In genomic region chr15:25047875-25048274, GRCm38 (mm10) we compare ENCODE assay signal across 9 mouse cellular contexts.
DNase-seq lines count a peak whose midpoint lies in the region; ATAC-seq and TF ChIP-seq lines count a peak whose summit lies in the region.
"Had no signal": no experiment of that assay in that cellular context is flagged by ENCODE, and none has a peak within 500 bp of the region (broad histone marks: within the 10 kb centered on the region; RNA-seq: fewer than 3 reads in every experiment).

No protein-coding gene starts in this region.

- H3K4me2 ChIP-seq in forebrain, embryonic 16.5 days (ENCODE audit: low read length), result no peak overlapping the region
- H3K4me2 ChIP-seq in midbrain, embryonic 11.5 days, result no peak overlapping the region
- no peak overlapping the region for H3K4me2 ChIP-seq in midbrain, embryonic 16.5 days (ENCODE audit: low read length)
- no peak overlapping the region for H3K4me2 ChIP-seq in forebrain, embryonic 14.5 days (ENCODE audit: low read length)
- no peak overlapping the region for H3K4me2 ChIP-seq in liver, embryonic 14.5 days (ENCODE audit: low read depth)
- H3K4me2 ChIP-seq: neural tube, embryonic 12.5 days had no signal

- no peak for TF ChIP-seq EP300 in liver, embryonic 14.5 days (IDR thresholded peaks at IDR 0.05; ENCODE audit: low read depth)

- peak; percentile 48 for TF ChIP-seq CTCF in liver, embryonic 14.5 days (IDR thresholded peaks at IDR 0.05; ENCODE audit: low read depth)

- H3K9me3 ChIP-seq in forebrain, embryonic 10.5 days, result peaks cover 6% of the 10 kb centered on the region; the same call in 1 of the 2 replicates
- H3K9me3 ChIP-seq in forebrain, embryonic 16.5 days (ENCODE audit: control insufficient read depth, low read length), result no peaks in the 10 kb centered on the region
- H3K9me3 ChIP-seq in midbrain, embryonic 11.5 days (ENCODE audit: control insufficient read depth, low read length), result no peaks in the 10 kb centered on the region; the same call in 1 of the 2 replicates
- H3K9me3 ChIP-seq in midbrain, embryonic 16.5 days (replicated peaks; ENCODE audit: control insufficient read depth, low read length, poor library complexity, severe bottlenecking), result no peaks in the 10 kb centered on the region
- H3K9me3 ChIP-seq in forebrain, embryonic 14.5 days (replicated peaks; ENCODE audit: control insufficient read depth, low read length), result no peaks in the 10 kb centered on the region
- no peaks in the 10 kb centered on the region for H3K9me3 ChIP-seq in liver, embryonic 14.5 days (ENCODE audit: control insufficient read depth, low read length)
- H3K9me3 ChIP-seq: neural tube, embryonic 12.5 days had no signal

- no peak overlapping the region for H3K4me3 ChIP-seq in forebrain, embryonic 10.5 days
- no peak overlapping the region for H3K4me3 ChIP-seq in forebrain, embryonic 16.5 days (replicated peaks; ENCODE audit: low read length)
- no peak overlapping the region for H3K4me3 ChIP-seq in midbrain, embryonic 11.5 days (ENCODE audit: low read depth, low read length)
- no peak overlapping the region for H3K4me3 ChIP-seq in midbrain, embryonic 16.5 days (ENCODE audit: low read depth, low read length)
- H3K4me3 ChIP-seq in forebrain, embryonic 14.5 days (ENCODE audit: low read depth, low read length), result no peak overlapping the region
- no peak overlapping the region for H3K4me3 ChIP-seq in liver, embryonic 14.5 days (ENCODE audit: insufficient read depth in 1 of 2, low read depth in 2 of 2, low read length in 2 of 2)
- H3K4me3 ChIP-seq: neural tube, embryonic 12.5 days had no signal

- no peak for ATAC-seq in forebrain, embryonic 16.5 days
- no peak; the same call in 1 of the 2 replicates for ATAC-seq in midbrain, embryonic 11.5 days (ENCODE audit: low FRiP score)
- ATAC-seq in midbrain, embryonic 16.5 days, result no peak
- ATAC-seq in forebrain, embryonic 14.5 days, result peak; percentile 69
- no peak for ATAC-seq in liver, embryonic 14.5 days (ENCODE audit: insufficient read depth)

- no peak overlapping the region for H3K9ac ChIP-seq in forebrain, embryonic 16.5 days (replicated peaks; ENCODE audit: low read depth, low read length)
- no peak overlapping the region for H3K9ac ChIP-seq in midbrain, embryonic 11.5 days (ENCODE audit: low read length)
- no peak overlapping the region for H3K9ac ChIP-seq in midbrain, embryonic 16.5 days (ENCODE audit: low read depth, low read length)
- H3K9ac ChIP-seq in forebrain, embryonic 14.5 days (ENCODE audit: low read length), result no peak overlapping the region
- H3K9ac ChIP-seq in liver, embryonic 14.5 days (replicated peaks), result no peak overlapping the region
- H3K9ac ChIP-seq: neural tube, embryonic 12.5 days had no signal

- H3K27me3 ChIP-seq in forebrain, embryonic 10.5 days (ENCODE audit: poor library complexity, severe bottlenecking), result no peaks in the 10 kb centered on the region
- no peaks in the 10 kb centered on the region for H3K27me3 ChIP-seq in forebrain, embryonic 16.5 days (replicated peaks; ENCODE audit: control insufficient read depth, insufficient read depth, low read length)
- no peaks in the 10 kb centered on the region for H3K27me3 ChIP-seq in midbrain, embryonic 11.5 days (ENCODE audit: control insufficient read depth, insufficient read depth, low read length)
- H3K27me3 ChIP-seq in midbrain, embryonic 16.5 days (ENCODE audit: control insufficient read depth, insufficient read depth, low read depth, low read length), result no peaks in the 10 kb centered on the region
- H3K27me3 ChIP-seq in forebrain, embryonic 14.5 days (replicated peaks; ENCODE audit: control insufficient read depth, insufficient read depth, low read length), result no peaks in the 10 kb centered on the region
- no peaks in the 10 kb centered on the region for H3K27me3 ChIP-seq in liver, embryonic 14.5 days (ENCODE audit: control insufficient read depth, insufficient read depth, low read length)
- no peaks in the 10 kb centered on the region for H3K27me3 ChIP-seq in splenic B cell, adult 2 months (ENCODE audit: control insufficient read depth, insufficient read depth, low read length, poor library complexity, severe bottlenecking)
- H3K27me3 ChIP-seq: neural tube, embryonic 12.5 days had no signal

- H3K4me1 ChIP-seq in forebrain, embryonic 10.5 days, result peaks cover 5% of the 10 kb centered on the region; the same call in 1 of the 2 replicates
- H3K4me1 ChIP-seq in forebrain, embryonic 16.5 days (replicated peaks; ENCODE audit: control insufficient read depth, insufficient read depth, low read length), result no peaks in the 10 kb centered on the region
- H3K4me1 ChIP-seq in midbrain, embryonic 11.5 days (ENCODE audit: control insufficient read depth, insufficient read depth, low read length), result peaks cover 2% of the 10 kb centered on the region; the same call in 1 of the 2 replicates
- H3K4me1 ChIP-seq in midbrain, embryonic 16.5 days (ENCODE audit: control insufficient read depth, insufficient read depth, low read length), result no peaks in the 10 kb centered on the region
- H3K4me1 ChIP-seq in forebrain, embryonic 14.5 days (ENCODE audit: control insufficient read depth, insufficient read depth, low read length), result no peaks in the 10 kb centered on the region
- H3K4me1 ChIP-seq in liver, embryonic 14.5 days (replicated peaks; ENCODE audit: control insufficient read depth in 2 of 2, insufficient read depth in 2 of 2, low read length in 1 of 2), result no peaks in the 10 kb centered on the region
- H3K4me1 ChIP-seq: neural tube, embryonic 12.5 days had no signal

- H3K27ac ChIP-seq in forebrain, embryonic 10.5 days, result no peak overlapping the region
- no peak overlapping the region for H3K27ac ChIP-seq in forebrain, embryonic 16.5 days (ENCODE audit: low read length)
- no peak overlapping the region for H3K27ac ChIP-seq in midbrain, embryonic 11.5 days (ENCODE audit: low read depth, low read length)
- no peak overlapping the region for H3K27ac ChIP-seq in midbrain, embryonic 16.5 days (ENCODE audit: low read length)
- no peak overlapping the region for H3K27ac ChIP-seq in forebrain, embryonic 14.5 days (ENCODE audit: low read depth, low read length)
- no peak overlapping the region for H3K27ac ChIP-seq in liver, embryonic 14.5 days
- H3K27ac ChIP-seq: neural tube, embryonic 12.5 days had no signal

- peak; percentile 39 for DNase-seq in forebrain, embryonic 10.5 days (ENCODE audit: extremely low spot score, low spot score)
- DNase-seq in midbrain, embryonic 11.5 days (ENCODE audit: low spot score, missing footprints), result peak; percentile 94
- DNase-seq in adipocyte (ENCODE audit: low spot score), result peak; percentile 33
- DNase-seq in forebrain, embryonic 14.5 days (ENCODE audit: low spot score), result peak; percentile 83
- DNase-seq in liver, embryonic 14.5 days (ENCODE audit: low read depth in 3 of 3, low spot score in 3 of 3), result peak in 2 of 3 experiments; percentile 0 to 1
- DNase-seq in splenic B cell, adult 2 months (ENCODE audit: low read depth, low spot score), result peak; percentile 45

- H3K36me3 ChIP-seq in forebrain, embryonic 10.5 days (replicated peaks), result no peaks in the 10 kb centered on the region
- no peaks in the 10 kb centered on the region for H3K36me3 ChIP-seq in forebrain, embryonic 16.5 days (ENCODE audit: control insufficient read depth, insufficient read depth)
- H3K36me3 ChIP-seq in midbrain, embryonic 11.5 days (ENCODE audit: control insufficient read depth, insufficient read depth, low read length), result no peaks in the 10 kb centered on the region
- no peaks in the 10 kb centered on the region for H3K36me3 ChIP-seq in midbrain, embryonic 16.5 days (ENCODE audit: control insufficient read depth, insufficient read depth, low read length)
- H3K36me3 ChIP-seq in forebrain, embryonic 14.5 days (ENCODE audit: control insufficient read depth, insufficient read depth, low read length), result no peaks in the 10 kb centered on the region
- H3K36me3 ChIP-seq in liver, embryonic 14.5 days (replicated peaks; ENCODE audit: control insufficient read depth, insufficient read depth, low read depth), result no peaks in the 10 kb centered on the region
- H3K36me3 ChIP-seq in splenic B cell, adult 2 months (ENCODE audit: control insufficient read depth, insufficient read depth, low read length, poor library complexity, severe bottlenecking), result no peaks in the 10 kb centered on the region
- H3K36me3 ChIP-seq: neural tube, embryonic 12.5 days had no signal

- 48% methylated on average over 1 of the region's 1 CpGs for WGBS in forebrain, embryonic 10.5 days
- 41% methylated on average over 1 of the region's 1 CpGs for WGBS in forebrain, embryonic 16.5 days
- WGBS in midbrain, embryonic 11.5 days, result 43% methylated on average over 1 of the region's 1 CpGs
- 32% methylated on average over 1 of the region's 1 CpGs for WGBS in midbrain, embryonic 16.5 days
- 36% methylated on average over 1 of the region's 1 CpGs for WGBS in forebrain, embryonic 14.5 days
- 13% methylated on average over 1 of the region's 1 CpGs for WGBS in liver, embryonic 14.5 days (ENCODE audit: insufficient replicate concordance)

Comparison
In these comparisons a context has a peak if more than half of its experiments do, and no peak if none do; other contexts are left out.
1. DNase-seq: peak in every context shown above with its lines; median percentile 94 in midbrain, embryonic 11.5 days; 83 in forebrain, embryonic 14.5 days; 45 in splenic B cell, adult 2 months; 39 in forebrain, embryonic 10.5 days; 33 in adipocyte; 0 in liver, embryonic 14.5 days.